Mouse (Mus musculus) spleen, embryonic (tissue): ENCODE results near the gene Slc16a6.

ENCODE experiments used
- CTCF ChIA-PET: fragments of 350-600 bp; sonication (Branson Sonifier 250); formaldehyde crosslinking; loops from one replicate; lab custom pipeline; 2022; lab: Charles Lee

Slc16a6 gene

GRCm38 (mm10) chr11:109419961-109420566 lies 53.3 kb downstream of the Slc16a6 start:
- CTCF ChIA-PET, result interaction anchor here (0.6 kb wide), 2 partner anchors 76 to 1113 kb away, joined by 3 read pairs; no protein-coding TSS in a partner anchor

DNA sequence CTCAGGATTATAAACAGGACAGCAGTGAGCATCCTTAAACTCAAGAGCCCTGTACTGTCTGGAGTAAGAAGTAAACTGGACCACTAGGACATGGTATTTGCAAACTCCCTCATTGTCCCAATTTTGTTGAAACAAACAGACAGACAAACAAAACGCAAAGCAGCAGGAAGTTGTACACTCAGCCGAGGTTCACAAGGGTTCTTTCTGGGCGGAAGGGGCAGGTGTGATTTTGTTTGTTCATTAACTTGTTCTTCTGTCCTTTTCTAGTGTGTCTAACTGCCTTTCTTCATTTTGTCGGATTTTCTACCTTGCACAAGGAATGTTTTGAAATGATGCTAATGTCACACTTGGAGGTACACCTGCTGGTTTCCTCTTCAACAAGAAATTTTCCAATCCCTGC lies 53.9 kb downstream of the Slc16a6 start:
- CTCF ChIA-PET, result interaction anchor here (0.6 kb wide), 1 partner anchor 75 kb away, joined by 3 read pairs; no protein-coding TSS in a partner anchor

GRCm38 (mm10) chr11:109417472-109418040 lies 55.8 kb downstream of the Slc16a6 start:
- CTCF ChIA-PET, result interaction anchor here (0.6 to 0.8 kb wide), 3 partner anchors 9 to 233 kb away, joined by 3 to 9 read pairs (median 4); partner anchors contain the start of gene Amz2

DNA sequence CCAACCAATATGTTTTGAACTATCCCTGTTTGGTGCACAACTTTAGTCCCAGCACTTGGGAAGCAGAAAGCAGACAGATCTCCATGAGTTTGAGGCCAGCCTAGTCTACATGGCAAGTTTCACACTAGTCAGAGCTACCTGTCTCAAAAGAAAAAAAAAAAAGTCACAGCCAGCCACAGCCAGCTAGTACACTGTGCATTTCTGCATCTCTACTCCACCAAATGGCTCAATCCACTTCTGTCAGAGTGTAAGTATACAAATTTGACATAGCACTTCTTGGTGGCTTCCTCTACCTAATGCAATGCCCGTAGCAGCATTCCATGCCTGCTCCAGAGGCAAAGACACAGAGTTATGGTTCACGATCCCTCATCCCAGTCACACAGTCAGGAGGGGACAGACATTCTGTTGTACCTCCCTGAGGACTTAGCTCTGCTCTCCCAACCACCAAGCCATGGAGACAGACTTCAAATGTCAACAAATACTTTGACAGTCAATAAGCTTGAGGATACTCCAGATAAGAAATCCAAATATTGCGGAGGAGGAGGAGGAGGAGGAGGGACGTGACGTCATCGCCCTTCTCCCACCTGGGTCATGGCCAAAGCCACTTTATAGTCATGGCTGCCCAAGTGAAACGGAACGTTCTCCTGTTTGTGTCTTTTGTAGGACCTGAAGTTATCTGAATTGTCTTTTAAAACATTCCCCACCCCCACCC lies 56.5 kb downstream of the Slc16a6 start:
- CTCF ChIA-PET, result interaction anchor here (0.8 kb wide), 1 partner anchor 9 kb away, joined by 4 read pairs; the partner anchor contains the start of gene Amz2

DNA sequence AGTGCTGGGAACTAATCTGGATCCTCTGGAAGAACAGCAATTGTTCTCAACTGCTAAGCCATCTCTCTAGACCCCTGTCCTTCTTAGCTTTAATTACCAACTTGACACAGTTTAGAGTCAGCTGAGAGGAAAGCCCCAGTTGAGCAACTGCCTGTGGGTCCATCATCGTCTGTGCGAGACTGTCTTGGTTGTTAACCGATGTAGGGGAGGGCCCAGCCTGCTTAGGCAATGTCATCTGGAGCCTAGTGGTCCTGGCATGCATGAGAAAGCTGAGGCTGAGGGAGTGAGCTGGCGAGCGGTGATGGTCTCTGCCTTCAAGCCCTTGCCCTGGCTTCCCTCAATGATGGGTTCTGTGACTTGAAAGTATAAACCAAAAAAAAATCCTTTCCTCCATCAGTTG lies 58.6 kb downstream of the Slc16a6 start:
- CTCF ChIA-PET, result no interaction called here

DNA sequence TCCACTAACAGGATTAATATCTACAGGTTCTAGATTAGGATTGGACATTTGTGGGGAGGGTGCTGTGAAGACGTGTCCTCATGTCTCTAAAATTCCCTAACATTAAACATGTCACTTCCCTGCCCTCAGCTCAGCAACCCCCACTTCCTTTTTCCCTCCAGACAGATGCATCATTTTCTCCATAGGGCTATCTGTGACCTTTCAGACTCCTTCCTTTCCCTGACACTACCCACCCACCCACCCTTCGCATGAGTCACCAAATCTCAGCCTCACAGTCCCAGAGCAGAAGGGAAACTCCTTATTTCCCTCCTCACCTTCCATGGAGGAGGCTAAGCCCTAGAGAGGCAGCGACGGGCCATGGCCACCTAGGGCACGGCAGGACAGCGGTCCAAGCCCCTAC lies 59.8 kb downstream of the Slc16a6 start, which contains the start of gene 9930022D16Rik:
Gene 9930022D16Rik (plus strand): TSS at position 301 of the 400 bp plus-strand sequence.
- CTCF ChIA-PET, result interaction anchor here (0.6 kb wide), 1 partner anchor 9 kb away, joined by 5 read pairs; no protein-coding TSS in a partner anchor

DNA sequence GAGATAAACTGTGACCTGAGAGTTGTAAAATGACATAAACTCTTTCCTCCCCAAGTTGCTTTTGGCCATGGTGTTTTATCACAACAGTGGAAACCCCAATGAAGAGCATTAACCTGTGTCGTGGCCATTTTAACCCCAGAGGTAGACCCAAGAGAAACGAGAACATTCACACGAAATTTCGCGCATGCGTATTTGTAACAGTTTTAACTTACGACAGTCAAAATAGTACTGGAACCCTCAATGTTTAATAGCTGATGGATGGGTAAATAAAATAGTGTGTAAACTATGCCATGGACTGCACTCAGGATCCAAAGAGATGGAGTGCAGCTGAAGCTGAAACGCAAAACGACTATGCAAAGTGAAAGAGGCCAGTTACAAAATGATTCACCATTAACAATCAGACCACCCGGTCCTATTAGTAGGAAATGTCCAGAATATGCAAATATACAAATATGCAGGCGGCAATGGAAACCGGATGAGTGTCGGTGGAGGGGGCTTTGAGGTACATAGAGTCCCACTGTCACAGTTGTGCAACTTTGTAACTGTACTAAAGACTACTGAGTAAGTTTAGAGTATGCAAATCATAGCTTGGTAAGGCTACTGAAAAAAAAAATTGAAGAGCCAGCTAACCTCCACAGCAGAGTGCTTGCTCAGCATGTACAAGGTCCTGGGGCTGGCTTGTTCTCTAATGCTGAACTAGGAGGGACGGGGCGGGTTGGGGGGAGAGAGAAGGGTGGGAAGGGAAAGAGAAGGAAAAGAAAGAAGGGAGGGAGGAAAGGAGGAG lies 63.0 kb downstream of the Slc16a6 start:
- CTCF ChIA-PET, result no interaction called here

DNA sequence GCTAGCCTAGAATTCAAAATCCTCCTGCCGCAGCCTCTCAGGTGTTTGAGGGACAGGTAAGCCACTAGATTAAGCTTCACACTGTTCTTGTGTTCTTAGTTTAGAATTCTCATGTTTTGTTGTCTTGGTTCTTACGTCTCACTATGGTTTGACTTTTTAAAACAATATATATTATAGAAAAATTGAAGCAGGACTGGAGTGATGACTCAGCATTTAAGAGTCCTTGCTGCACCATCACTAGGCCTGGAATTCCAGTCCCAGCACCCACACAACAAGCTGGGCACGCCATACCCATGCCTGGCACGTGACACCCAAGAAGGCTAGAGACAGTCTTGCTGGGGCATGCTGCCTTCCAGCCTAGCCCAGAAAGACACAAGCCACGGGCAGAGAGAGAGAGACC lies 67.0 kb downstream of the Slc16a6 start:
- CTCF ChIA-PET, result no interaction called here
